Mouse (Mus musculus): ENCODE measurements around the gene Lhfpl2. TPM values are rescaled to one million over a fixed set of nuclear protein-coding genes. Genes with fewer than 3 reads are reported as not detected.

Lhfpl2 gene
- polyA plus RNA-seq, 1 experiment from 2014 or later: 41.2 TPM

DNA sequence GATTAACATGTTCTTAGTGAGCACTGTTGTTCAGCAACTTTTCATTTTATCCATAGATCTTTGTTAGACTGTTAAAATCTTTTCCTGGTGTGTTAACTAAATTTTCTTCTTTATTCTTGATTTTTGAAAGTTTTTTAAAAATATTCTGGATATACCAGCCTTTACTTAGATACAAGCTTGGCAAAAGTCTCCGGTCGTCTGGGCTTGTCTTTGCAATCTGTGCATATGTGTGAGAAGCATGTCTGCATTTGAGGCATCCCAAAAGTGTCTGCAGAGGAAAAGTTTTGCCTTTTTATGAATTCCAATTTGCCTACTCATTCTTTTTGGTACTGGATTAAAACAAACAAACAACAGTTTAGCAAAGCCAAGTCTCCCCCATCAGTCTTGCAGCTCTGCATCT, 154.6 kb downstream of the Lhfpl2 start:
- Histone ChIP-seq H3K27ac (replicated peaks; ENCODE audit: low read depth, low read length) (no peak overlapping the region), H3K4me1 (ENCODE audit: control insufficient read depth, insufficient read depth, low read length) (no peaks in the 10 kb centered on the region), H3K27me3 (ENCODE audit: control insufficient read depth, insufficient read depth, low read length) (no peaks in the 10 kb centered on the region), H3K4me2 (ENCODE audit: low read depth, low read length) (no peak overlapping the region), H3K36me3 (replicated peaks; ENCODE audit: control insufficient read depth, insufficient read depth, low read depth, low read length) (no peaks in the 10 kb centered on the region; the same call in 1 of the 2 replicates), H3K9me3 (replicated peaks; ENCODE audit: control insufficient read depth, low read length) (no peaks in the 10 kb centered on the region), H3K9ac (replicated peaks; ENCODE audit: low read length) (no peak overlapping the region), H3K4me3 (ENCODE audit: low read depth, low read length) (no peak overlapping the region)
- DNase-seq (ENCODE audit: low spot score) (no peak), ATAC-seq (replicated peaks; ENCODE audit: insufficient number of reproducible peaks, low FRiP score, low TSS enrichment, low read depth) (no peak)
- WGBS: 91% methylated on average over 2 of the region's 2 CpGs

DNA sequence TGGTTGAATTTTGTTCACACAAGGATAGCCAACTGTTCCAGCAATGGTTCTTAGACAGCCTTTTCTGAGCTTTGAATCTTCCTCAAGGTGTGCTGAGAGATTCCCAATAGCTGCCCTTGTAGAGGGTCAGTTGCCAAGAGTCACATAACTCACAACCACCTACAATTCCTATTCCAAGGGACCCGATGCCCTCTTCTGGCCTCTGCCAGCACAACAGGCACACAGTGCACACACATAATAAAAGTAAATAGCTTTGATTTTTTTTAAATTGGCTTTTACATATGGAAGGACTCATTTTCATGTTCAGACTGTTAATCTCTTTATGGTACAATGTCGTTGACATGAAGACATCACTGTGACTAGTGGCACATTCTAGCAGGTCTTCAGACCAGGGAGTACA, 155.1 kb downstream of the Lhfpl2 start:
- no peaks in the 10 kb centered on the region for H3K27me3 ChIP-seq (ENCODE audit: control insufficient read depth, insufficient read depth, low read length)
- H3K36me3 ChIP-seq (replicated peaks; ENCODE audit: control insufficient read depth, insufficient read depth, low read depth, low read length): no peaks in the 10 kb centered on the region; the same call in 1 of the 2 replicates
- H3K4me2 ChIP-seq (ENCODE audit: low read depth, low read length): no peak overlapping the region
- no peaks in the 10 kb centered on the region for H3K9me3 ChIP-seq (replicated peaks; ENCODE audit: control insufficient read depth, low read length)
- no peak overlapping the region for H3K27ac ChIP-seq (replicated peaks; ENCODE audit: low read depth, low read length)
- DNase-seq (ENCODE audit: low spot score) (no peak), ATAC-seq (replicated peaks; ENCODE audit: insufficient number of reproducible peaks, low FRiP score, low TSS enrichment, low read depth) (no peak)
- no peak overlapping the region for H3K9ac ChIP-seq (replicated peaks; ENCODE audit: low read length)
- H3K4me3 ChIP-seq (ENCODE audit: low read depth, low read length): no peak overlapping the region
- no peaks in the 10 kb centered on the region for H3K4me1 ChIP-seq (ENCODE audit: control insufficient read depth, insufficient read depth, low read length)
- 91% methylated on average over 2 of the region's 2 CpGs for WGBS

DNA sequence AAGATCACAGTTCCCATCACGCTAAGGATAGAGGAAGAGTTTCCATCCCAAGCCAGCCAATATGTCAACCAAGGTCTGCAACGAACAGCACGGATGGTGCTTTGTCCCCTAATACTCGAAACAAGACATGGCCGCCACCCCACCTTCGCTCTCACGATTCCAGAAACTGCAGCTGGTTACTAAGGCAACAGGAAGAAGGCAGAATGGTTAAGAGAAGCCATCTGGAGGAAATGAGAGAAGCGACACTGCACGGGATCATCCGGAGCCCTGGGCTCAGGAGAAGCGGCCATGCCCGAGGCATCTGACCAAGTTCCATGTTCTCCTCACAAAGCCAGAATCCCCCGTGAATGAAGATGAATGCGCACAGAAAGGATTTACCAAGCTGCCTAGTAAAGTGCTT, 166.0 kb downstream of the Lhfpl2 start:
- WGBS: 69% methylated on average over 14 of the region's 14 CpGs
- Histone ChIP-seq H3K4me3 (ENCODE audit: low read depth, low read length) (no peak overlapping the region), H3K27me3 (ENCODE audit: control insufficient read depth, insufficient read depth, low read length) (no peaks in the 10 kb centered on the region), H3K27ac (replicated peaks; ENCODE audit: low read depth, low read length) (no peak overlapping the region), H3K9ac (replicated peaks; ENCODE audit: low read length) (no peak overlapping the region), H3K4me1 (ENCODE audit: control insufficient read depth, insufficient read depth, low read length) (no peaks in the 10 kb centered on the region), H3K4me2 (ENCODE audit: low read depth, low read length) (no peak overlapping the region), H3K36me3 (replicated peaks; ENCODE audit: control insufficient read depth, insufficient read depth, low read depth, low read length) (no peaks in the 10 kb centered on the region), H3K9me3 (replicated peaks; ENCODE audit: control insufficient read depth, low read length) (no peaks in the 10 kb centered on the region)
- ATAC-seq (replicated peaks; ENCODE audit: insufficient number of reproducible peaks, low FRiP score, low TSS enrichment, low read depth): no peak
- DNase-seq (ENCODE audit: low spot score): peak; percentile 41

DNA sequence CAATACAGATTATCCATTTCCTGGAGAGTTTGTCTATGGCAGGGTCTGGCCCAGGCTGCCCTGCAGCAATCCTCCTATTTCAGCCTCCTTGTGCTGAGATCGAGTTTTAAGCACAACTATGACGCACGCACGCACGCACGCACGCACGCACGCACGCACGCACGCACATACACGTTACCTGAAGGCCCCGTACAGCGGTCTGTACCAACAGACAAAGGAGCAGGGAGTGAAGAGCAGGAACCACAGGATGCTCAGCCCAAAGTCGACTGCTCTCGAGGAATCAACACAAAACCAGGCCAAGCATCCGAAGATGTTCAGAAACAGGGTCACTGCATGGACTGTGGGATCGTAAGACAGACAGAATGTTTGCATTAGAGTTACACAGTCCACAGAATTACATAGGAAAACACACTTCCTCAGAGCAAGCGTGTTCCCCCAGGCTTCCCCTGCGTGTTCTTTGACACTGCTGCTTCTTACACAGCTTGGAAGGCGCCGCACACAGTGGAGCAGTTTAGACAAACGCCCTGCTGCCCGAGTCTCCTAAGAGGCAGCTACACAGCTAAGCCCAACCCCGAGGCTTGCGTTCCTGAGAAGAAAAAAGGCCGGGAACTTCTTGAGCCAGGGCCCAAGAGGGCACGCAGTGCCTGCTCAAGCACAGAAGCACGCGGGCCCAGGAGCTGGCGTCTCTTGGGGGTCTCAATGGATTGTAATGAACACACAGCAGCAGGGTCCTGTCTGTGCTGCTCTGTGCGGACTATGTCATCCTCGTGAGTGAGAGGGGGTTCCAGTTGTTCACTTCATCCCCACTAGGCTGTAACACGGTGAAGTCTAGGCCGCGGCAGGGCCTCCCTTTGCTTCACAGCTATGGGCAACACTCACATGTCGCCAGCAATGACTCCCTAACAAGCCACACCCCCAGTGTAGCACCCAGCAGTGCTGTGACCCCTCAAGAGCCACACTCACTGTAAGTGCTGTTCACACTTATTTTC, 167.4 kb downstream of the Lhfpl2 start:
- Histone ChIP-seq H3K27ac (replicated peaks; ENCODE audit: low read depth, low read length) (no peak overlapping the region), H3K36me3 (replicated peaks; ENCODE audit: control insufficient read depth, insufficient read depth, low read depth, low read length) (no peaks in the 10 kb centered on the region), H3K27me3 (ENCODE audit: control insufficient read depth, insufficient read depth, low read length) (no peaks in the 10 kb centered on the region), H3K4me2 (ENCODE audit: low read depth, low read length) (no peak overlapping the region), H3K9me3 (replicated peaks; ENCODE audit: control insufficient read depth, low read length) (no peaks in the 10 kb centered on the region), H3K4me1 (ENCODE audit: control insufficient read depth, insufficient read depth, low read length) (no peaks in the 10 kb centered on the region), H3K9ac (replicated peaks; ENCODE audit: low read length) (no peak overlapping the region), H3K4me3 (ENCODE audit: low read depth, low read length) (no peak overlapping the region)
- WGBS: 94% methylated on average over 38 of the region's 38 CpGs
- ATAC-seq (replicated peaks; ENCODE audit: insufficient number of reproducible peaks, low FRiP score, low TSS enrichment, low read depth): no peak
- no peak for DNase-seq (ENCODE audit: low spot score)

DNA sequence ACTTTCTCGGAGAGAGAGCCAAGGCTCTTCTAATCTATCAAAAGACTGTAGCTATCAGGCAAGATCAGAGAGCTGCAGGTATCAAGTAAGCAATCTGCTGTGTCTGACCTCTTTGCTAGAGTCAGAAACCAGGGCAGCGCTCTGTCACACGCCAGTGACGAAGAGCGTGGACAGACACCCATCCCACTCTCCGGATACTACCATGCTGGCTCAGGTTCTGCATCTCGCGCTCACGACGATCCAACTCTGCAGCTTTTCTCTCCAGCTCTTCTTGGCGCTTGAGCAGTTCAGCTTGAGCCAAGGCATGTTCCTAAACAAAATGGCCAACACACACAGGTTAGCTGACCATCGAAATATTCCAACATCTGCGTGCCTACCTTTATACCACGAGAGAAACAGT, 174.3 kb downstream of the Lhfpl2 start:
- 89% methylated on average over 14 of the region's 14 CpGs for WGBS
- ATAC-seq (replicated peaks; ENCODE audit: insufficient number of reproducible peaks, low FRiP score, low TSS enrichment, low read depth) (no peak), DNase-seq (ENCODE audit: low spot score) (no peak)
- no peak overlapping the region for H3K9ac ChIP-seq (replicated peaks; ENCODE audit: low read length)
- no peaks in the 10 kb centered on the region for H3K27me3 ChIP-seq (ENCODE audit: control insufficient read depth, insufficient read depth, low read length)
- H3K4me2 ChIP-seq (ENCODE audit: low read depth, low read length): no peak overlapping the region
- H3K36me3 ChIP-seq (replicated peaks; ENCODE audit: control insufficient read depth, insufficient read depth, low read depth, low read length): no peaks in the 10 kb centered on the region
- no peaks in the 10 kb centered on the region for H3K4me1 ChIP-seq (ENCODE audit: control insufficient read depth, insufficient read depth, low read length)
- no peaks in the 10 kb centered on the region for H3K9me3 ChIP-seq (replicated peaks; ENCODE audit: control insufficient read depth, low read length)
- no peak overlapping the region for H3K27ac ChIP-seq (replicated peaks; ENCODE audit: low read depth, low read length)
- H3K4me3 ChIP-seq (ENCODE audit: low read depth, low read length): no peak overlapping the region

DNA sequence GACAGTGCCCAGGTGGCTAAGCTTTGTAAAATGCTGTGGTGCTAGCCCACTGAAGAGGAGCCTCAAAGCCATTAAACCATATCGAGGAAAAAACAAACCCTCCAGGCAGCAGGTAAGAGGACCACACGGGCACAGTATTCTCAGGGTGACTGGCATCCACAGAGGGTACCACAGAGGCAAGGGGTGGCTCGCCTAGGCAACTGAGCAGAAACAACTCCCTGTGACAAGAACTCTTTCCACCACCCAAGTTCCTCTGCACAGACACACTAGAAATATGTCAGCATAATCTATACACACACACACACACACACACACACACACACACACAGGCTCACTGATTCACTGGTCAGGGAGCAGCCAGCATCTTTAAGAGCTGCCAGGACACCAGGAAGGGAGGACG, 181.9 kb downstream of the Lhfpl2 start:
- no peak for DNase-seq (ENCODE audit: low spot score)
- Histone ChIP-seq H3K27me3 (ENCODE audit: control insufficient read depth, insufficient read depth, low read length) (no peaks in the 10 kb centered on the region), H3K4me1 (ENCODE audit: control insufficient read depth, insufficient read depth, low read length) (no peaks in the 10 kb centered on the region), H3K36me3 (replicated peaks; ENCODE audit: control insufficient read depth, insufficient read depth, low read depth, low read length) (no peaks in the 10 kb centered on the region), H3K4me2 (ENCODE audit: low read depth, low read length) (no peak overlapping the region), H3K9ac (replicated peaks; ENCODE audit: low read length) (no peak overlapping the region), H3K4me3 (ENCODE audit: low read depth, low read length) (no peak overlapping the region), H3K9me3 (replicated peaks; ENCODE audit: control insufficient read depth, low read length) (no peaks in the 10 kb centered on the region), H3K27ac (replicated peaks; ENCODE audit: low read depth, low read length) (no peak overlapping the region)
- WGBS: 60% methylated on average over 4 of the region's 4 CpGs
- ATAC-seq (replicated peaks; ENCODE audit: insufficient number of reproducible peaks, low FRiP score, low TSS enrichment, low read depth): no peak

DNA sequence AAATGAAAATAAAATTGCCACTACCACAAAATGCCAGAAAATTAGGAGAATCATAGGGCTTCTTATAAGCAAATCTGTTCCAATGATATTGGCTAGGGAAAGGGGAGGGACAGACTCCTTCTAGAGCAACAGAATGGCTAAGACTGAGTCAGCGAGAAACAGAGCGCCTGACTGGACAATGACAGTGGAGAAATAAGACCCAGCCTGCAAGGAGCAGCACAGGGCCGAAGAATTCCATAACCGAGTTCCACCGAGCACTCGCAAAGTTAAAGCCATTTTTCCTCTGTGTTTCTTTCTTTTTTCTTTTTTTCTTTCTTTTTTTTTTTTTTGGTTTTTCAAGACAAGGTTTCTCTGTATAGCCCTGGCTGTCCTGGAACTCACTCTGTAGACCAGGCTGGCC, 182.5 kb downstream of the Lhfpl2 start:
- WGBS: 77% methylated on average over 6 of the region's 6 CpGs
- H3K9me3 ChIP-seq (replicated peaks; ENCODE audit: control insufficient read depth, low read length): no peaks in the 10 kb centered on the region
- no peak overlapping the region for H3K9ac ChIP-seq (replicated peaks; ENCODE audit: low read length)
- ATAC-seq (replicated peaks; ENCODE audit: insufficient number of reproducible peaks, low FRiP score, low TSS enrichment, low read depth) (no peak), DNase-seq (ENCODE audit: low spot score) (no peak)
- no peaks in the 10 kb centered on the region for H3K27me3 ChIP-seq (ENCODE audit: control insufficient read depth, insufficient read depth, low read length)
- H3K36me3 ChIP-seq (replicated peaks; ENCODE audit: control insufficient read depth, insufficient read depth, low read depth, low read length): no peaks in the 10 kb centered on the region
- no peak overlapping the region for H3K27ac ChIP-seq (replicated peaks; ENCODE audit: low read depth, low read length)
- no peak overlapping the region for H3K4me3 ChIP-seq (ENCODE audit: low read depth, low read length)
- H3K4me2 ChIP-seq (ENCODE audit: low read depth, low read length): no peak overlapping the region
- H3K4me1 ChIP-seq (ENCODE audit: control insufficient read depth, insufficient read depth, low read length): no peaks in the 10 kb centered on the region

DNA sequence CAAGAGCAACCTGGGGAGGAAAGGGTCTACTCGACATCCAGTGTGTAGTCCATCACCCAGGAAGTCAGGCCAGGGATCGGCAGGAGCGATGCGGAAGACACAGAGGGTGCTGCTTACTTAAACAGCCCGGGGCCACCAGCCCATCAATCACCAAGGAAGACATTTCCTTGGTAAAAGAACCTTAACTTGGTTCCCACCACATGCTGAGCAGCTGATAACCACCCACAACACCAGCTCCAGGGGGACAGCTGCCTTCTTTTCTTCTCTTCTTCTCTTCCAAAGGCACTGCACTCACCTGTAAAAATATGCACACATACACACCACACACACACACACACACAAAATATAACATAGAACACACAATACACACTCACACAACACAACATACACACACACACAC, 183.3 kb downstream of the Lhfpl2 start:
- ATAC-seq (replicated peaks; ENCODE audit: insufficient number of reproducible peaks, low FRiP score, low TSS enrichment, low read depth) (no peak), DNase-seq (ENCODE audit: low spot score) (no peak)

More for the DNA sequence above, 183.3 kb downstream of the Lhfpl2 start:
- H3K4me1 ChIP-seq (ENCODE audit: control insufficient read depth, insufficient read depth, low read length): no peaks in the 10 kb centered on the region
- no peaks in the 10 kb centered on the region for H3K36me3 ChIP-seq (replicated peaks; ENCODE audit: control insufficient read depth, insufficient read depth, low read depth, low read length)
- no peaks in the 10 kb centered on the region for H3K9me3 ChIP-seq (replicated peaks; ENCODE audit: control insufficient read depth, low read length)
- H3K4me2 ChIP-seq (ENCODE audit: low read depth, low read length): no peak overlapping the region
- no peak overlapping the region for H3K27ac ChIP-seq (replicated peaks; ENCODE audit: low read depth, low read length)
- WGBS: 72% methylated on average over 5 of the region's 5 CpGs
- H3K27me3 ChIP-seq (ENCODE audit: control insufficient read depth, insufficient read depth, low read length): no peaks in the 10 kb centered on the region
- no peak overlapping the region for H3K9ac ChIP-seq (replicated peaks; ENCODE audit: low read length)
- H3K4me3 ChIP-seq (ENCODE audit: low read depth, low read length): no peak overlapping the region
